Mouse (Mus musculus) testis, adult 10 weeks (tissue): ENCODE results near the gene Ndufa12. TPM values are rescaled to one million over a fixed set of nuclear protein-coding genes. Genes with fewer than 3 reads are reported as not detected.

Experiments
- polyA plus RNA-seq: library from polyadenylated mRNA; stranded (reverse); fragments of 350-450 nt; fragmentation: Illumina TruSeq; extraction: RNeasy Lipid Tissue Mini Kit (QIAGEN cat#74804); gene quantifications from one replicate; pipeline ENCODE4 v1.2.3, GENCODE M21; 2014; ENCODE audit warnings: low read depth, low replicate concordance

The Ndufa12 gene
- 147 TPM for polyA plus RNA-seq

GRCm38 (mm10) chr10:94198482-94199405 lies at the start of gene Ndufa12:
Gene Ndufa12, plus strand, starts transcription at chr10:94198720.

Other genes with a start within 250 kb of the Ndufa12 start
- gene Vezt, start 162.9 kb upstream of the Ndufa12 start, polyA plus RNA-seq = 18.1 TPM
- gene Fgd6, start 162.7 kb upstream of the Ndufa12 start, polyA plus RNA-seq = 23.1 TPM
- gene Nr2c1, start 50.7 kb upstream of the Ndufa12 start, polyA plus RNA-seq = 16.6 TPM
- not detected for gene Gm4792, start 100.0 kb downstream of the Ndufa12 start, polyA plus RNA-seq
- gene Tmcc3, start 113.2 kb downstream of the Ndufa12 start, polyA plus RNA-seq = 9.9 TPM